Mouse (Mus musculus) liver, adult (tissue): ENCODE results near the gene Rnh1.

Experiments used
- GATA4 ChIP-seq: IDR thresholded peaks from 2 replicates; pipeline ENCODE4 v1.6.1; 2014; ENCODE audit warnings: mild to moderate bottlenecking, low read length; ENCODE audit not compliant: insufficient replicate concordance

Gene Rnh1

DNA sequence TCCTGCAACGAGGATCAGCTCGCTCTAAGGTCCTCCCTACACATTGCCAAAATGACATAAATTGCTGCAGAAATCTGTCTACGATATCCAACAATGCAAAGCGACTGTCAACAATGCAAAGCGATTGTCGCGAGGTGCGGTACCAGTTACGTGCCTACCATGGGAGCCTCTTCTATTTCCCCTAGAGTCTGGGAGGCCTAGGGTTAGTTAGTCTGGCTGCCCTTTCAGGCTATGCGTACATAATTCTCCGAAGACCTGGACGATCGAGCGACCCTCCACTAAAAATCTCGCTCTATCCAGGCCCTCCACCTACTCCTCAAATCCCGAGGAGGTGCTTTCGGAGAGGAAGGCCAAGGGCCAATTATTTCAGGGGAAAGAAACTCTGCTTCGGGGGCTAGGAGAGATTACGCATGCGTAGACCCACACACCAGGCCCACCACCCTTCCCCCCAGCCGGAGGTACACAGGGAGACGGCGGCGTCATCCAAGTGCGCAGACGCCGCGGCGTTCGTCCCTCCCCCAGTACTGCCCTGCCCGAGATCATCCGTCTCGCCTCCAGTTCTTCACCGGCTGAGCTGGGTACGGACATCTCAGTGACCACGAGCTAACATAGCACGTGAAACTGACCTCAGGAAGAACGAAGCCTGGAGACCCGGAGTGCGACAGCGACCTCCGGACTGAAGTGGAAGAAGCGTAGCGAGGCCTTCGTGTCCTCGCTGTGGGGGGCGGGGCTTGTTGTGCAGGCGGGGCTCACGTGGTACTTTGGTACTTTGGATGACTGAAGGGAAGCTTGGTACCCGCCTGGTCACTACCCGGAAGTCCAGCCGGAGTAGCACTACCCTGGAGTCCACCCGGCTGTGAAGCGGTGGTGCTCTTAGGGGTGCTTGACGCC lies at the start of gene Rnh1:
Gene Rnh1 (minus strand): TSS at position 742 of the 891 bp plus-strand sequence.
- no peak; the same call in 1 of the 2 replicates for TF ChIP-seq GATA4

DNA sequence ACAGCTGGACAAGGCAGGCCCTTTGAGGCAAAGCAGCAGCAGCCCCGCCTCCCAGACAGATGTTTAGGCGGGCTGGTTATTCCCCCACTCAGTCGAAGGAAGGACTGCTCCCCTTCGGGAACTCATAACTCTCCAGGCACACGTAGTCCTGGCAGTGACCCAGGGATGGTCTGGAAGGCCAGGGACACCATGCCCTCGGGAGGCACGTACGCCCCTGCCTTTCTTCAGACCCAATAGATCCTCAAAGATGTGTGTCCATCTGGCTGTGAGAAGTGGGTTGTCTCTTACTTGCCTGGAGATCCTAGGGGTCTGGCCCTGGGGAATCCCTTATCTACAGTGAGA lies 49.4 kb upstream of the Rnh1 start:
- TF ChIP-seq GATA4 = no peak

DNA sequence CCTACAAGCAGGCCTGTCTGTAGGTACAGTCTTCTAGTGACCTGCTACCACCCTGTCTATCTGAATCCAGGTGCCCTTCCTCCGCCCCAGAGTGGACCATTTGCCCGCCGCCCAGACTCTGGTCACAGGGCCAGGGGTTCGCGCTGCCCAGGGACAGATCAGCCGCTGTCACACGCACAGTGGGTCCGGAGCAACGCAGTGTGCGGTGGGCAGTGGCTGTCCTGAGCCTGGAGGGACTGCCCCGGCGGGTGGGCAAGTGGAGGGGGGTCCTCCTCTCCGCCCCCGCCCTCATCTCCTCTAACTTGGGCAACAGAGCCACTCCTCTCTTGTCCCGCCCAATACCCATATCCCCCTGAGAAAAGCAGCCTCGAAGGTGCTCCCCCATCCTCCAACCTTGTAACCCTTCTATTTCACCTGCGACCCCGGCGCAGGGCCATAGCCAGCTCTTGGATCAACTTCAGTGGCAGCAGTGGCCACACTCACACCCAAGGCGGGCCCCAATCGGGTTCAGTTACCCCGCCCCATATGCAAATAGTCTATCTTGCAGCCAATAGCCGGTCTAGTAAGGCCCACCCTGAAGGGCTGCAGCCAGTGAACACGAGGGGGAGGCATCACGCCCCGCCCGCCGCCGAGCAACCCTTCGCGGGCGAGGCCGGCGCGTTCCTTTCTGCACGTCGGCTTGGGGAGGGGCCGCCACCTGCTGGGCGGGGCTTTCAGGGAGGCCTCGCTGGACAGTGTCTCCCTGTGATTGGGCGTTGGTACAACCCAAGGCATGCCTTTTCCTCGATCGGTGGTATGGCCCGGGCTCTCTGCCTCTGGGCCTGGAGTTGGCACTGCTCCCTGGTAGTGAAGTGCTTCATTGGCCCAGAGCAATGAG lies 48.8 kb upstream of the Rnh1 start:
- TF ChIP-seq GATA4 = no peak

DNA sequence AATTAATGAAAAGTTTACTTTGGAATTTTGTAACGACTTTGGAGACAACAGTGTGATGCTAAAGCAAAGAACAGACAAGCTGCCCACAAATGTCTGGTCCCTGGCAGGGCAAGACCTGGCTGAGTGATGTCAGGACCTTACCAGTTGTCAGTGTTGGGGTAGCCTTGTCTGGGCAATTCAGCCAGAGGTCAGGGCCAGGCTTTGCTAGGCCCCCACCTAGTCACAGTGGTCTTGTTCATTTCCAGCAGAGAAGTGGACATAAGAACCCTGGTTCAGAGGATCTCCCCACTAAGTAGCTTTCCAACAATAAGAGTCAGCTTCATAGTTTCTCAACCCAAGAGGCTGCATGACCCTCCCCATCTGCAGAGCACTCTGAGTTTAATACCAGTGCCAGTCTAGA lies 47.7 kb upstream of the Rnh1 start:
- TF ChIP-seq GATA4 = no peak

DNA sequence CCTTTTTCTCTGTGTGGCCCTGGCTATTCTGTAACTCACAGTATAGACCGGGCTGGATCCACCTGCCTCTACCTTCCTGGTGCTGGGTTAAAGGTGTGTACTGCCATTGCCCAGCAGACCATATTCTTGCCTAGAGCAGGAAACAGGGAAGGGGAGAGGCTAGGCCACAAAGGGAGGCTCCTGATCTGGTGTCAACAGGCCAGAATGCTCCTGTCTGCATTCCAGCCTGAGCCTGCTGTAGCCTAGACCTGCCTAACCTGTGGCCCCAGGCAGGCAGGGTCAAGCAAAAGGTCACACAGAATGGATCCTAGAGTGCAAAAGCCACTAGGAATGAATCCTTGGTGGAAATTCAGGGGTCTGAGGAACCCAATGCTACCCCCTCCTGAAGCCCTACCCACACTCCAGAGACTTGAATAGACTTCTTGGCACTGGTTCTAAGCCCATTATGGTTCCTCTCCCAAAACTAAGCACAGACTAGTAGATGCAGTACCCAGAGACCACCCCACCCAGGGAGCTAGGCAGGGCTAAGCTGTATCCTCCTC lies 47.0 kb upstream of the Rnh1 start:
- TF ChIP-seq GATA4 = no peak

DNA sequence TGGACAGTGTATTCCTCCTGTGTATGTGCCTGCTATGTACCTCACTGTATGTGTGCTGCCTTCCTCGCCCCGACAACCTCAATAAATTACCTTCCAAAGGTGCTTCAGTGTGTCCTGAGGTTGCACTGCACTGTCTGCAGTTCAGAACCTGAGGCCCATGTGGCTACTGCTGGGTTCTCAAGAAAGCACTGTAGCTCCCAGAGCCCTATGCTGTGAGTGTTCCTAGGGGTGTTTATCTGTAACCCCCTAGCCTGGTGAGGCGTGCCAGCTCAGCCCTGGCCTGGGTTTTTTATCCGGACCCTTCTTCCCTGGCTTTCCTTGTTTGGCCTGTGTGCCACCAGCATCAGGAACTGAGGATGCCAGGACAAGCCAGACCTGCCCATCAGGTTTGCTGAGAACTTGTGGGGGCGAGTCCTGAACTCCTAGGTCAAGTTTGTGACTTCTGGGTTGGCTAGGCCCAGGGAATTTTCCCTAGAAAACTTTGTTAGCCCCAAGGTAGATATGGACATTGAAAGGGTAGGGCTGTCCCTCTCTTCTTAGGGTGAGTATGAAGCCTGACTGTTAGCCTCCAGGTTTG lies 46.0 kb upstream of the Rnh1 start:
- no peak for TF ChIP-seq GATA4

DNA sequence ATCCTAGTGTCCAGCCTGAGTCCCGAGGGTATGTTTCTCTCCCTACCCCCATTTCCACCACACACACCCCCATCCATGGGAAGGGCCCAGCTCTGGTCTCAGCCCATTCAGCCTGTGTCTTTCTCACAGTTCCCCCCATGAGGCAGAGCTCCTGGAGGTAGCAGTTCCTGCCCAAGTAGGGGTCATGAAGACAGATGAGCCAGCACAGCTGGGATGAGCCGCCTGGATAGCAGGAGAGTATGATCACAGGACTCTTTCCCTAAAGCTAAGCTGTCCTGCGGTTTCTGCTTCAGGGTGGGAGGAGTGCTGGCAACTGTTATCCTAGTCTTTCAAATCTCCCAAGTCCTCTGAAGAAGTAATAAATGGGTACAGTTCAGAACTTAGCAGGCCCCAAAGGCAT lies 45.5 kb upstream of the Rnh1 start:
- no peak for TF ChIP-seq GATA4

DNA sequence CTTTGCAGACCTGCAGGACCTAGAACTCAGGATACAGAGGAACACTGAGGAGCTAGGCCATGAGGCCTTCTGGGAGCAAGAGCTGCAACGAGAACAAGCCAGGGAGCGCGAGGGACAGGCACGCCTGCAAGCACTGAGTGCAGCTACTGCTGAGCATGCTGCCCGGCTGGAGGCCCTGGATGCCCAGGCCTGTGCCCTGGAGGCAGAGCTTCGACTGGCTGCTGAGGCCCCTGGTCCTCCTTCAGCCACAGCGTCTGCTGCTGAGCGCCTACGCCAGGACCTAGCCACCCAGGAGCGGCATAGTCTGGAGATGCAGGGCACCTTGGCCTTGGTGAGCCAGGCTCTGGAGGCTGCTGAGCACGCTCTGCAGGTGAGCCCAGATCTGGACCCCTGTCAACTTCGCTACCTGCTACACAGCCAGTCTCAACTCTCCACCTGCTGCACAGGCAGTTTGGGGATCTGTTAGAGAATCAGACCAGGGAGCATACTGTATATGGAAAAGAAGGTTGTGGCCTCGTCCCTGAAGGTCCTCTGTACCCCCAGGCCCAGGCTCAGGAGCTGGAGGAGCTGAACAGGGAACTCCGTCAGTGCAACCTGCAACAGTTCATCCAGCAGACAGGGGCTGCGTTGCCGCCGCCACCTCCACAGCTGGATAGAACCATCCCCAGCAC lies 44.8 kb upstream of the Rnh1 start:
- no peak for TF ChIP-seq GATA4

DNA sequence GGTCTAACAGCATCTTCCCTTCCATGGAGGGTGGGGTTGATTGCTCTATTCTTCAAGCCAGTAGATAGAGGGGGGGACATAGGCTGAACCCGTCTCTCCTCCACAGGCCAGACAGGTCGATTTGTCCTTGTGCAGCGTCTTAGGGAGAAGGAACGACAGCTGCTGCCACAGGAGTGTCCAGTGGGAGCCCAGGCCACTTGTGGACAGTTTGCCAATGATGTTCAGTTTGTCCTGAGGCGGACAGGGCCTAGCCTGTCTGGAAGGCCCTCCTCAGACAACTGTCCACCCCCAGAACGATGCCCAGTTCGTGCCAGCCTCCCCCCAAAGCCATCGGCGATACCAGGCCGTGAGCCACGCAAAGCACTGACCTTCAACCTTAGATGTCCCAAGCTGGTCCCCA lies 44.2 kb upstream of the Rnh1 start:
- no peak for TF ChIP-seq GATA4

DNA sequence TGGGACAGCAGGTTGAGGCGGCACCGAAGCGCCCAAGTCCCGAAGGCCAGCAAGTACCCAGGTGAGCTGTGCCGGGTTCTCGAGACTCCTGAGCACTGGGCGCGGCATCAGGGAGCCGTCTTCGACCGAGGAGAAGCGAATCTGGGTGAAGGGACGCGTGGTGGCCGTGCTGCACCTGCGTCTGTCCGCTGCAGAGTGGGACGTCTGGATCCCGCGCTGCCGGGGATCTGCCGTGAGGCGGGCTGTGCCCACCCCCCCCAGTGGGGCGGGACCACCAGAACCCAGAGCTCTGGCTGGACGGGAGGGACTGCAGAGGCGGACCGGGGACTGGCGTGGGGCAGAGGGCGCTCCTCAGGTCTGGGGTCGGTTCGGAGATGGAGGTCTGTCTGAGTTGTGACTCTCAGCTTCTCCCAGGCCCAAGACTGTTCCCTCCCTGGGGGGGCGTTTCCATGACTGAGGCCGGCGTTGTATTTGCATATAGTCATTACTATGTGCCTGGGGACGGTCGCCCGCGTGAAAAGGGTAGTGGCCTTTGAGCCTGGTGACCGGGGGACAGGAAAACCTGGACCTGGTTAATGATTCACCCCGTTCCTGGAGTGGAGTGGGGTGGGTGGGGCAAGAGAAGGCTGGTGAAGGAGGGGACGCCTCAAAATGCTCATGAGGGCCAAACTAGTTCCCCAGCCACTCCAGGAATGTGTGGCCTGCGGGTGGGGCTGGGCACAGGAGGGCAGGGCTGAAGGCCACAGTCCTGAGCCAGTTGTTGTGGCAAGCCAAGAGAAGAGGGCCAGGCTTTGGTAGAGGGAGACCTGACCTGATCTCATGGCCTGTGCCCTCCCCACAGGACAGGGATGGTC lies 43.5 kb upstream of the Rnh1 start:
- no peak for TF ChIP-seq GATA4

DNA sequence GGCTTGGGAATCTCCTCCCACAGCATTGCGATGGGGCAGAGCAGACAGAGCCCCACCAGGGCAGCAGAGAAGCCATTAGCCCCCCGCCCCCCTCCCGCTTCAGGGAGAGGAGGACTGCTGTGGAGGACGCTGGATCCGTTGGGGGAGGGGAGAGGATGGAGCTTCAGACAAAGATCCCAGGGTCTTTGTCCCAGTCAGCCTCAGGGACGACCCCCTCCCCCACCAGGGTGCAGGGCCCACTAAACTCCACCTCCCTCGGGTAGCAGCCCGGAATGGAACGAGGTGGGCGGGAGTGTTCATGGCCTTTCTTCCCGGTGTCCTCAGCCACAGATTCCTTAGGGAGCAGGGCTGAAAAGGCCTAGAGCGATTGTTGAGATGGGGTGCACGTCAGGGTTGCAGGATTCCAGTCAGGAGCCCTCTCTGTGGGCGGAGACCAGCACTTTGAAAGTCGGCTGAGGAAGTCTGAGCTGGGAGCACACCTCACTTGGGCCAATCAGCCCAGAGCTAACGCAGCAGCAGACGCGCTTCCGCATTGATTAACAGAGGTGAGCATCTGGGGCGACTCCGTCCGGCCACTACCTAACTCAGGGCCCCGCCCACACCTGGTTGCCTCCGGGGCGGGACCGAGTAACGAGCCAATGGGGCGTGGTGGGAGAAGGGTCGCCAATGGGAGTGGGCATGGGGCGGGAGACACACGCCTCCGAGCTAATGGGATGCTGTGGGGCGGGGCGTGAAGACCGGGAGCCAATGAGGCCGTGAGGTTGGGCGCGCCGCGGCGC lies 42.6 kb upstream of the Rnh1 start, which contains the start of gene Rassf7:
Gene Rassf7 (plus strand): TSS at position 760 of the 779 bp plus-strand sequence.
- TF ChIP-seq GATA4 = no peak

DNA sequence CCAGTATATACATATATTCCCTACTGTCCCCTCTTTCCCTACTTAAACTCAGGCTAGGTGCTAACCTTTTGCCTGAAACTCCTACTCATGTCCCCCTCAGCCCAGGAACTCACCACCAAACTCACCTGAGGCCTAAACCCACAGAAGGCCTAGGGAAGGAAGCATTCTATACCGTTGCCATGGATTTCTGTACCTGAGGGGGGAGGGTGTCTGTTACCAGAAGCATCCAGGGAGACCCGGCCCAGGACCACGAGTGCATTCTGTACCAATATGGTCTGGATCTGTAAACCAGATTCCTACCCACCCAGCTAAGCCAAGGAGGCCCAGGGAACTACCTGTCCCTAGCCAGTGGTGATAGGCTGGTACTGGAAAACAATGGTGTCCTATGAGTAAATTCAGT lies 41.7 kb upstream of the Rnh1 start:
- TF ChIP-seq GATA4 = no peak

DNA sequence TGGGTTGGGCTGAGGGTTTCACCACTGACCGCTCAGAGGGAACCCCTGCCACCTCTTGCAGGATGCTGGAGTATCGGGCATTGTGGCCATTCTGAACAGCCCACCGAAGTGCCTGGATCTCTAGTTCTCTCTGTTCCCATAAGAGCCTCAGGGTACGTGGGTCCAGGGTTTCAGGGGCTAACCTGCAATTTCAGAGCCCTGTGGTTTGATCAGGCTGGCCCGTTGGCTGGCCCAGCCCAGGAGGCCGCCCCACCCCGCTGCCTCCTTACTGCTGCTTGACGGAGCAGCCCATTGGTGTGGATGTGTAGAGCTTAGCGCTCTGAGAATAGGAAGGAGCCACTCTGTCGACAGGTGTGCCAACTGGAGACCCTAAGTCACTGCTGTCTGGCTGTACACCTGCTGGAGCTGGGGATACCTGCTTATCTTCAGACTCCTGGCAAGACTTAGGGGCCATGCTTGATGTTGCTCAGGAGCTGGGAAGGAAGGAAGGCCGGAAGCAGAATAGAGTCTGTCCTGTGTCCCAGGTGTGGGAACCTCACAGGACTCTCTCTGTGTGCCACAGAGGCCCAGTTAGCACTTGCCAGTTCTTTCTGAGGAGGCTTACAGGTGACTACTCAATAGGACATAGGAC lies 41.1 kb upstream of the Rnh1 start, which contains the start of gene Lmntd2:
Gene Lmntd2 (minus strand): TSS at position 476 of the 631 bp plus-strand sequence.
- no peak for TF ChIP-seq GATA4
